Mouse (Mus musculus): ENCODE results near the gene Ptpn9.
"Not testable (repeated sequence)": the region's sequence is repeated elsewhere in the genome, so short reads cannot be mapped to it uniquely, and the experiment has no call there.

Ptpn9 gene

DNA sequence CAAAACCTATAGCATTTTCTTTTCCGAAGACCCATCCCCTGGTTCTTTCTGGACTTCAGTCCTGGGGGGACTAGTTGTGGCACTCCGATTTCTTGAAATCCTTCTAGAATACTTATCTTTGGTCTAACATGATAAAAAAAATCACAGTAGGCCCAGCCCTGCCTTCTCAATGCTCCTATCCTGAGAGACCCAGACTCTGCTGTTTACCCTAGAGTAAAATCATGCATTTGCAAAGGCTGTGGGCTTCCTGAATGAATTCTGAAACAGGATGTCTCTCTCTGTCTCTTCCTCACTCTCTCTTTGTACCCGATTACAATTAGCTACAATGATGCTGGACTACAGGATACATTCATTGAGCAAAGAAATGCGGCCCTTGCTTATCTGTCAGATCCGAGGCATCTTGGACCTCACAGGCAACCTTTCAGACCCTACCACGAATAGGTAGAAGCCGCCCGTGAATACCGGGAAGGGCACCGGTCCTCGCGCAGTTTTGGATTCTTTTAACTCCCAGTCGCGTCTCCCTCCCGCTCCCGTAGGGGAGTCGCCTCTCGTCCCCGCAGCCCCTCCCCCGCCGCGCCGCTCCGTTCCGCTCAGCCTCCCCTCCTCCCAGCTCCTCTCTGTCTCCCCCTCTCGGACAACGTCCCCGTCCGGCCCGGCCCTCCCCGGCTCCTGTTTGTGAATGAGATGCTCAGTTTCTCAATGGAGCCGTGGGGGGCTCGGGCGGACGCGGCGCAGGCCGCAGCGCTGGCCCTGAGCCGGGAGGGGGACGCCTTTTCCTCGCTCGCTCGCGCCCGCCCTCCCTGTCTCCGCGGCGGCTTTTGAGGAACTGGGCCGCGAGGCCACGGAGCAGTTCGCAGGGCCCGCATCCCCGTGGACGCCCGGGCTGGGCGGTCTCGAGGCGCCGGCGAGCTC lies at the start of gene Ptpn9:
Gene Ptpn9, plus strand, starts transcription at position 638 of the 912 bp plus-strand sequence.
- peak in 1 of 2 experiments; percentile 84 for DNase-seq (ENCODE audit: low spot score in 2 of 2)

GRCm38 (mm10) chr9:56947481-56947880 lies 47.2 kb upstream of the Ptpn9 start:
- peak in 1 of 2 experiments; percentile 73 for DNase-seq (ENCODE audit: low spot score in 2 of 2)

GRCm38 (mm10) chr9:56948699-56949098 lies 46.0 kb upstream of the Ptpn9 start:
- not testable (repeated sequence) for DNase-seq (ENCODE audit: low spot score in 2 of 2)

GRCm38 (mm10) chr9:56949767-56950166 lies 45.0 kb upstream of the Ptpn9 start:
- DNase-seq (ENCODE audit: low spot score in 2 of 2): peak in 1 of 2 experiments; percentile 27

- DNase-seq (ENCODE audit: low spot score in 2 of 2): peak; percentile 91 to 98
These were observed 44.0 kb upstream of the Ptpn9 start, which contains the start of gene Snupn for GRCm38 (mm10) chr9:56950414-56951400. Snupn (plus strand) TSS chr9:56950878.

DNA sequence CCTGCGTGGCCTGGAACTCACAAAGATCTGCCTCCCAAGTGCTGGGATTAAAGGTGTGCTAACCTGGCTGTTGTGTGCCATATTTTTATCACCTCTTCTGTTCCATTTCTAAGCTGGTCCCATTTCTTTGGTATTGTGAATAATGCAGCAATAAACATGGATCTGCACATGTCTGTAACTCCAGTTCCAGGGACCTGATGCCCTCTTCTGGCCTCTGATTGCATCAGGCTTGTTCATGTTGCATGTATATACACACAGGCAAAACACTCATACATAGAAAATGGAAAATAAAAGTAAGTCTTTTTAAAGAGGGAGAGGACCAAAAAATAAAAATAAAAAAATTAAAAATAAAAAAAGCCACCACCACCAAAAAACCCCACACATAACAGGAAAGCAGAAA lies 41.2 kb upstream of the Ptpn9 start:
- no peak for DNase-seq (ENCODE audit: low spot score in 2 of 2)

- no peak for DNase-seq (ENCODE audit: low spot score in 2 of 2)
These were observed 37.6 kb upstream of the Ptpn9 start for GRCm38 (mm10) chr9:56956966-56957675.

DNA sequence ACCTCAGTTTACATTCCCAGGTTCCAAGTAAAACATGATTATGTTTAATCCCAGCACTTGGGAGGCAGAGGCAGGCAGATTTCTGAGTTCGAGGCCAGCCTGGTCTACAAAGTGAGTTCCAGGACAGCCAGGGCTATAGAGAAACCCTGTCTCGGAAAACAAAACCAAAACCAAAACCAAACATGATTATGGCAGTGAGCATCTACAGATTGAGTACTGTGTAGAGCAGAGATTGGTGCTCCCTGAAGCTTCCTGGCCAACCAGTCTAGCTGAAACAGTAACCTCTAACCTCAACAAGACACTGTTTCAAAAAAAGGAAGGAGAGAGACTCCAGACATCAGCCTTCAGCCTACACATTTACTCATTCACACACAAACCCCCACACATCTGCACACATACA lies 36.0 kb upstream of the Ptpn9 start:
- no peak for DNase-seq (ENCODE audit: low spot score in 2 of 2)

DNA sequence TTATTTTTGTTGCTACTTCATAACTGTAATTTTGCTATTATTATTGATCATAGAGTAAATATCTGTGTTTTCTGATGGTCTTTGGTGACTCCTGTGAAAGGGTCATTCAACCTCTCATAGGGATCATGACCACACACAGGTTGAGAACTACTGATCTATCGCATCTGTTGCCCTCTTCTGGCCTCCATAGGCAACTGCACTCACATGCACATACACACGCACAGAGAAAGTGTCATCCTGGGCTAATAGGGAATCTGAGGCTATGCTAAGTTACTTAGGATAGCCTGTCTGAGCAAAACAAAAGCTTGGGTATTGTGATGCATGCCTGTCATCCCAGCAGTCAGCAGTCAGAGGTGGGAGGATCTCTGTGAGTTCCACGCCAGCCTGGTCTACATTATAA lies 33.1 kb upstream of the Ptpn9 start:
- DNase-seq (ENCODE audit: low spot score in 2 of 2): no peak

DNA sequence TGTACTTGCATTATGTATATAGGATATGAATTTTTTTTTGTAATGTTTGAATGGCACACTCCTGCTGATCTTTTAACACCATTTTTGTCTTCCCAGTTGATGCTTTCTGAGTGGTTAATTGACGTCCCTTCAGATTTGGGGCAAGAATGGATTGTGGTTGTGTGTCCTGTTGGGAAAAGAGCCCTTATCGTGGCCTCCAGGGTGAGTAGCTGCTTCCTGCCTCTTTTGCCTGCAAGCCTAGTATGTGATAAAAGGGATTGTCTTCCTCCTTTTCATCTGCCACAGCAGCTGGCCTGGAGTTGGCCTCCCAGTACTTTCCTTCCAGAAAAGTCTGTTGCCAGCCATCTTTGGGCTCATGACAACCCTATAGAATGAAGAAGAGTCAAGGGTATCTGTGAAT lies 24.6 kb upstream of the Ptpn9 start:
- DNase-seq (ENCODE audit: low spot score in 2 of 2): no peak

- no peak for DNase-seq (ENCODE audit: low spot score in 2 of 2)
These were observed 20.7 kb upstream of the Ptpn9 start for GRCm38 (mm10) chr9:56973960-56974524.

DNA sequence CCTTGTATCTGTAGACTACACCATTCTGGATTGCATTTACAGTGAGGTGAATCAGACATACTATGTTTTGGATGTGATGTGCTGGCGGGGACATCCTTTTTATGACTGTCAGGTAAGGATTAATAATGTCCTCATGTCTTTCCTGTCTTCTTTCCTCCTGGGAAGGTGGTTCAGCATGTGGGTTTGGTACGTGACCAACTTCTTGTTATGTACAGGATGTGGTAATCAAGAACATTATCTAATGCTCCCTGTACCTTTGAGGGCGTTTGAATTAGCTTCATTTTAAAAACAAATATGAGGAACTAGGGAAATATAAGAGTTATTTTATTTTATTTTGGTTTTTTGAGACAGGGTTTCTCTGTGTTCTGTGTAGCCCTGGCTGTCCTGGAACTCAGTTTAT lies 19.5 kb upstream of the Ptpn9 start:
- no peak for DNase-seq (ENCODE audit: low spot score in 2 of 2)

DNA sequence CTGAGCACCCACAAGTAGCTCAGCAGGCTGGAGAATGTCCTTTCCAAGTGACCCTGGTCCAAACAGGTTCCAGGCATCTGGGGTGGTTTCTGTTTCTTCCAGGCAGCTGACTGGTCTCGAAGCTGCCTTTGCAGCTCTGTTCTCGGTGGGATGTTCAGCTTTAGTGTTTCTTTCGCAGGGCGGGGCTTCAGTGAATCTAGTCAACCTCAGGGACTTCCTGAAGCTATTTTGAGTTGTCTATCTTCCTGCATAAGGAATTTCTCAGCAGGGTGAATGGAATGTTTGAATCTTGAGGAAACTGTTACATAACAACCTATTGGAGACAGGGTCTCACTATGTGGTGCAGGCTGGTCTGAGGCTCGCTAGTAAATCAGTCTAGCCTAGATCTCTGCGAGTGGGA lies 14.5 kb upstream of the Ptpn9 start:
- no peak for DNase-seq (ENCODE audit: low spot score in 2 of 2)

GRCm38 (mm10) chr9:56981502-56981901 lies 13.2 kb upstream of the Ptpn9 start:
- DNase-seq (ENCODE audit: low spot score in 2 of 2): no peak

GRCm38 (mm10) chr9:56995198-56996027 lies 690 bp downstream of the Ptpn9 start:
- DNase-seq (ENCODE audit: low spot score in 2 of 2): peak; percentile 68 to 71

- DNase-seq (ENCODE audit: low spot score in 2 of 2): peak; percentile 8 to 24
These were observed 1.3 kb downstream of the Ptpn9 start for GRCm38 (mm10) chr9:56996028-56996346.

- DNase-seq (ENCODE audit: low spot score in 2 of 2): not testable (repeated sequence)
These were observed 2.5 kb downstream of the Ptpn9 start for GRCm38 (mm10) chr9:56997206-56997605.

DNA sequence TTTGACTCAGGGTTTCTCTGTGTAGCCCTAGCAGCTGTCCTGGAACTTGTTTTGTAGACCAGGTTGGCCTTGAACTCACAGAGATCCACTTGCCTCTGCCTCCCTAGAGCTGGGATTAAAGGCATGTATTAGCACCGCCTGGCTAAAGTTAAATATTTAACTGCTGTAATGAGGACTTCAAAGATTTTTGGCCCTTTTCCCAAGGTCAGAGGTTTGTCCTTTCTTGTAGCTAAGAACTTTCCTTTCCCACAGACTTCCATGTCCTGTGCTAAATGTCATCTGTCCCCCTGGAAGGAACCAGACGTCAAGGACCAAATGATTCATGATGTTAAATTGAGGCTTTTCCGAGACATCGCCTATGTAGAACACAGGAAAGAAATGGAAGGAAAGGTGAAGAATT lies 8.3 kb downstream of the Ptpn9 start:
- no peak for DNase-seq (ENCODE audit: low spot score in 2 of 2)

DNA sequence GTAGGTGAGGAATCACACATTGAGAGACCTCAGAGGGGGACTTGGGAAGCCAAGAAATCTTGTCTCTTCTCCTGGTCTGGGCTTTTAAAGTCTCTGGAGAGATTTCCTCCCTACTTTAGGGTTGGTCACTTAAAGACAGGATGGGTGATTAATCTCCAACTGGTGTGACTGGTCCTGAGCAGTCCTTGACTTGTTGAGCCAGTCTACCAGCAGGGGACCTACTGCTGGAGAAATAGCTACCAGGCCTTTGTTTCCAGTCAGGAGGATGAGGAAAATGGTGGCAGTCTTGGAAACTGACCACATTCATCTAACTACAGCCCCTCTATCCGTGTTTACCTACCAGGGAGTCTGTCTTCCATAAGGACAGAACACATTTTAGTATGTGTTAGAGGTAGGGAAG lies 17.7 kb downstream of the Ptpn9 start:
- no peak for DNase-seq (ENCODE audit: low spot score in 2 of 2)

DNA sequence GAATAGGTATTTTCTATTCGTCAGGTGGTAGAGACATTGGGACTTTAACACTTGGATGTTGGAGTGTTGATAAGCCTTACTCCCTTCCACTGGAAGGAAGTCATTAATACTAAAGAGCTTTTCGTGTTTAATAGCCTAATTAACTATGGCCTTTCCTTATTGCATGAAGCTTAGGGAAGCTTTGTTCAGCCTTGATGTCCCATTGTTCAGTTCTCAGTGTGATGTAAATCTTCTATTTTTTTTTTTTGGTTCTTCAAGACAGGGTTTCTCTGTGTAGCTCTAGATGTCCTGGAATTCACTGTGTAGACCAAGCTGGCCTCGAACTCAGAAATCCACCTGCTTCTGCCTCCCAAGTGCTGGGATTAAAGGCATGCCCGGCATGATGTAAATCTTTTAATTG lies 18.2 kb downstream of the Ptpn9 start:
- no peak for DNase-seq (ENCODE audit: low spot score in 2 of 2)

All from spleen, postnatal 10 days (tissue).